Mouse (Mus musculus) myocyte (in vitro differentiated cells): ENCODE measurements at regions not wholly inside any gene's neighbourhood (a gene's known extent, or its start where the extent isn't known, plus 50 kb on each side); places are given as distances from the start of the nearest gene placed in this dataset.
A peak's percentile ranks its signal among the peaks of the same experiment; 100 is the strongest.

ENCODE experiments used
- H3K27me3 ChIP-seq: one replicate; pipeline ENCODE4 v1.6.1; 2011; ENCODE audit not compliant: control insufficient read depth, insufficient read depth, insufficient read length
- H3K36me3 ChIP-seq: one replicate; pipeline ENCODE4 v1.6.1; 2011; ENCODE audit not compliant: control insufficient read depth, insufficient read depth
- H3K4me2 ChIP-seq: one replicate; pipeline ENCODE4 v1.6.1; 2011; ENCODE audit warnings: low read depth, control low read depth
- H3K4me3 ChIP-seq: one replicate; pipeline ENCODE4 v1.5.1; 2011; ENCODE audit warnings: mild to moderate bottlenecking, control low read depth, moderate library complexity
- H3K79me2 ChIP-seq: one replicate; pipeline ENCODE4 v1.6.1; 2011; ENCODE audit not compliant: control insufficient read depth, insufficient read depth
- H3ac ChIP-seq: one replicate; pipeline ENCODE4 v1.6.1; 2011; ENCODE audit not compliant: control insufficient read depth, insufficient read length
- CEBPB ChIP-seq: IDR thresholded peaks from 2 replicates; pipeline ENCODE4 v1.6.1; 2011; ENCODE audit warnings: mild to moderate bottlenecking, moderate library complexity; ENCODE audit not compliant: poor library complexity, insufficient read depth, severe bottlenecking
- E2F4 ChIP-seq: IDR thresholded peaks from one replicate; pipeline ENCODE4 v1.6.1; 2011; ENCODE audit warnings: mild to moderate bottlenecking, control low read depth, moderate library complexity; ENCODE audit not compliant: insufficient read depth
- MAX ChIP-seq: IDR thresholded peaks from one replicate; pipeline ENCODE4 v1.6.1; 2011; ENCODE audit warnings: low read depth, mild to moderate bottlenecking, control low read depth
- MYOD1 ChIP-seq, 3 experiments: IDR thresholded peaks; one replicate each; pipeline ENCODE4 v1.6.1; 2011; ENCODE audit warnings: control low read depth in 2 of 3, low read depth in 2 of 3, mild to moderate bottlenecking in 2 of 3, moderate library complexity in 1 of 3; ENCODE audit not compliant: insufficient read length in 2 of 3, control insufficient read depth in 1 of 3
- MYOG ChIP-seq, 3 experiments: IDR thresholded peaks; one replicate each; pipeline ENCODE4 v1.6.1; 2011; ENCODE audit warnings: control low read depth in 2 of 3, low read depth in 2 of 3, mild to moderate bottlenecking in 2 of 3; ENCODE audit not compliant: insufficient read length in 2 of 3, control insufficient read depth in 1 of 3, insufficient read depth in 1 of 3
- POLR2A ChIP-seq: IDR thresholded peaks from one replicate; pipeline ENCODE4 v1.6.1; 2011; ENCODE audit warnings: low read depth, mild to moderate bottlenecking, control low read depth, moderate library complexity; ENCODE audit not compliant: insufficient read length
- POLR2AphosphoS2 ChIP-seq: IDR thresholded peaks from one replicate; pipeline ENCODE4 v1.6.1; 2011; ENCODE audit warnings: low read depth, control low read depth; ENCODE audit not compliant: insufficient read length
- REST ChIP-seq: IDR thresholded peaks from one replicate; pipeline ENCODE4 v1.6.1; 2011; ENCODE audit warnings: mild to moderate bottlenecking, control low read depth, moderate library complexity; ENCODE audit not compliant: insufficient read depth, insufficient read length
- SRF ChIP-seq: IDR thresholded peaks from one replicate; pipeline ENCODE4 v1.6.1; 2011; ENCODE audit warnings: low read depth; ENCODE audit not compliant: control insufficient read depth, insufficient read length
- TCF12 ChIP-seq: IDR thresholded peaks from one replicate; pipeline ENCODE4 v1.6.1; 2011; ENCODE audit warnings: mild to moderate bottlenecking, control low read depth; ENCODE audit not compliant: poor library complexity, insufficient read depth, severe bottlenecking
- TCF3 ChIP-seq: IDR thresholded peaks from one replicate; pipeline ENCODE4 v1.6.1; 2011; ENCODE audit warnings: low read depth, control low read depth; ENCODE audit not compliant: insufficient read length
- USF1 ChIP-seq: IDR thresholded peaks from one replicate; pipeline ENCODE4 v1.6.1; 2011; ENCODE audit warnings: low read depth, mild to moderate bottlenecking, control low read depth, moderate library complexity

- H3K4me2 ChIP-seq = no peak overlapping the region
- H3K27me3 ChIP-seq = no peaks in the 10 kb centered on the region
- H3ac ChIP-seq = no peak overlapping the region
- no peaks in the 10 kb centered on the region for H3K36me3 ChIP-seq
- no peak for TF ChIP-seq MAX
- TF ChIP-seq E2F4 = no peak
- no peak for TF ChIP-seq TCF3
- TF ChIP-seq TCF12 = no peak
- no peak for TF ChIP-seq CEBPB
- TF ChIP-seq POLR2AphosphoS2 = no peak
- no peak for TF ChIP-seq MYOG (IDR thresholded peaks at IDR 0.05; ENCODE audit: control insufficient read depth in 1 of 3, insufficient read depth in 1 of 3, insufficient read length in 2 of 3, low read depth in 2 of 3)
- TF ChIP-seq POLR2A = no peak
- TF ChIP-seq SRF = no peak
- no peak for TF ChIP-seq REST
- TF ChIP-seq USF1 = no peak
- TF ChIP-seq MYOD1 (IDR thresholded peaks at IDR 0.05; ENCODE audit: control insufficient read depth in 1 of 3, insufficient read length in 2 of 3, low read depth in 2 of 3) = no peak
- no peaks in the 10 kb centered on the region for H3K79me2 ChIP-seq
- H3K4me3 ChIP-seq = no peak overlapping the region
Measured at GRCm38 (mm10) chr8:33075186-33075585, 353.3 kb upstream of the 5930422O12Rik start.

- Histone ChIP-seq H3ac (no peak overlapping the region), H3K79me2 (no peaks in the 10 kb centered on the region), H3K4me3 (no peak overlapping the region), H3K36me3 (no peaks in the 10 kb centered on the region), H3K4me2 (no peak overlapping the region), H3K27me3 (no peaks in the 10 kb centered on the region)
- TF ChIP-seq TCF3 (no peak), CEBPB (no peak), TCF12 (no peak), POLR2AphosphoS2 (no peak), SRF (no peak), MYOD1 (IDR thresholded peaks at IDR 0.05; ENCODE audit: control insufficient read depth in 1 of 3, insufficient read length in 2 of 3, low read depth in 2 of 3) (no peak), E2F4 (no peak), POLR2A (no peak), REST (no peak), MAX (no peak), USF1 (no peak), MYOG (IDR thresholded peaks at IDR 0.05; ENCODE audit: control insufficient read depth in 1 of 3, insufficient read depth in 1 of 3, insufficient read length in 2 of 3, low read depth in 2 of 3) (no peak)
Measured at GRCm38 (mm10) chr8:33076253-33076652, 352.3 kb upstream of the 5930422O12Rik start.

- no peaks in the 10 kb centered on the region for H3K79me2 ChIP-seq
- H3ac ChIP-seq = no peak overlapping the region
- no peaks in the 10 kb centered on the region for H3K36me3 ChIP-seq
- H3K4me3 ChIP-seq = no peak overlapping the region
- TF ChIP-seq POLR2A = no peak
- no peak for TF ChIP-seq USF1
- TF ChIP-seq MYOD1 (IDR thresholded peaks at IDR 0.05; ENCODE audit: control insufficient read depth in 1 of 3, insufficient read length in 2 of 3, low read depth in 2 of 3) = no peak
- no peak for TF ChIP-seq TCF12
- TF ChIP-seq E2F4 = no peak
- TF ChIP-seq MAX = no peak
- TF ChIP-seq CEBPB = no peak
- TF ChIP-seq MYOG (IDR thresholded peaks at IDR 0.05; ENCODE audit: control insufficient read depth in 1 of 3, insufficient read depth in 1 of 3, insufficient read length in 2 of 3, low read depth in 2 of 3) = no peak
- TF ChIP-seq SRF = no peak
- TF ChIP-seq REST = no peak
- TF ChIP-seq POLR2AphosphoS2 = no peak
- TF ChIP-seq TCF3 = no peak
- H3K4me2 ChIP-seq = no peak overlapping the region
- no peaks in the 10 kb centered on the region for H3K27me3 ChIP-seq
Measured at GRCm38 (mm10) chr8:33078125-33078524, 350.4 kb upstream of the 5930422O12Rik start.

GRCm38 (mm10) chr8:33079867-33080585, 348.5 kb upstream of the 5930422O12Rik start:
- TF ChIP-seq E2F4 = no peak
- no peak for TF ChIP-seq REST
- no peak for TF ChIP-seq SRF
- peak; percentile 96 for TF ChIP-seq CEBPB
- Histone ChIP-seq H3K27me3 (no peaks in the 10 kb centered on the region), H3K4me3 (no peak overlapping the region), H3ac (no peak overlapping the region), H3K4me2 (peak overlapping the region; percentile 58), H3K36me3 (no peaks in the 10 kb centered on the region), H3K79me2 (no peaks in the 10 kb centered on the region)

GRCm38 (mm10) chr8:33081941-33082340, 346.6 kb upstream of the 5930422O12Rik start:
- no peak for TF ChIP-seq MAX
- TF ChIP-seq MYOD1 (IDR thresholded peaks at IDR 0.05; ENCODE audit: control insufficient read depth in 1 of 3, insufficient read length in 2 of 3, low read depth in 2 of 3) = no peak
- TF ChIP-seq CEBPB = no peak
- no peak for TF ChIP-seq USF1
- TF ChIP-seq MYOG (IDR thresholded peaks at IDR 0.05; ENCODE audit: control insufficient read depth in 1 of 3, insufficient read depth in 1 of 3, insufficient read length in 2 of 3, low read depth in 2 of 3) = no peak
- no peak for TF ChIP-seq POLR2A
- no peak for TF ChIP-seq TCF12
- TF ChIP-seq REST = no peak
- TF ChIP-seq TCF3 = no peak
- no peak for TF ChIP-seq POLR2AphosphoS2
- TF ChIP-seq SRF = no peak
- TF ChIP-seq E2F4 = no peak
- Histone ChIP-seq H3K79me2 (no peaks in the 10 kb centered on the region), H3K4me3 (no peak overlapping the region), H3ac (no peak overlapping the region), H3K4me2 (no peak overlapping the region), H3K27me3 (no peaks in the 10 kb centered on the region), H3K36me3 (no peaks in the 10 kb centered on the region)
